9 mouse cellular contexts compared by ENCODE assay signal in genomic region chr16:32009913-32010312, GRCm38 (mm10). TPM values are rescaled to one million over a fixed set of nuclear protein-coding genes. Genes with fewer than 3 reads are reported as not detected.
DNase-seq lines count a peak whose midpoint lies in the region; ATAC-seq lines count a peak whose summit lies in the region.
"Had no signal": no experiment of that assay in that cellular context is flagged by ENCODE, and none has a peak within 500 bp of the region (broad histone marks: within the 10 kb centered on the region; RNA-seq: fewer than 3 reads in every experiment).

No protein-coding gene starts in this region.

- no peak overlapping the region for H3K27ac ChIP-seq in forebrain, embryonic 13.5 days
- no peak overlapping the region for H3K27ac ChIP-seq in forebrain, embryonic 15.5 days (replicated peaks)
- H3K27ac ChIP-seq in embryonic facial prominence, embryonic 14.5 days (replicated peaks; ENCODE audit: low read depth, low read length): no peak overlapping the region
- H3K27ac ChIP-seq: heart, embryonic 13.5 days had no signal

- no peak overlapping the region for H3K4me2 ChIP-seq in forebrain, embryonic 13.5 days
- H3K4me2 ChIP-seq in forebrain, embryonic 15.5 days (replicated peaks): no peak overlapping the region
- no peak overlapping the region for H3K4me2 ChIP-seq in embryonic facial prominence, embryonic 14.5 days (ENCODE audit: low read depth, low read length)
- H3K4me2 ChIP-seq: heart, embryonic 13.5 days had no signal

- no peak overlapping the region for H3K4me3 ChIP-seq in forebrain, embryonic 13.5 days
- no peak overlapping the region for H3K4me3 ChIP-seq in forebrain, embryonic 15.5 days
- H3K4me3 ChIP-seq in embryonic facial prominence, embryonic 14.5 days (ENCODE audit: low read depth, low read length): no peak overlapping the region
- H3K4me3 ChIP-seq: heart, embryonic 13.5 days had no signal

- no peaks in the 10 kb centered on the region for H3K9me3 ChIP-seq in forebrain, embryonic 13.5 days (replicated peaks)
- H3K9me3 ChIP-seq in forebrain, embryonic 15.5 days: no peaks in the 10 kb centered on the region
- H3K9me3 ChIP-seq in embryonic facial prominence, embryonic 14.5 days (ENCODE audit: control insufficient read depth, low read length): no peaks in the 10 kb centered on the region
- H3K9me3 ChIP-seq: heart, embryonic 13.5 days had no signal

- 0 out of 2 replicates have a peak, but pooled peaks have one; percentile 36 for ATAC-seq in forebrain, embryonic 13.5 days
- no peak; the same call in 1 of the 2 replicates for ATAC-seq in forebrain, embryonic 15.5 days (replicated peaks)
- 0 out of 2 replicates have a peak, but pooled peaks have one; percentile 67 for ATAC-seq in embryonic facial prominence, embryonic 14.5 days (ENCODE audit: low read depth)
- no peak for ATAC-seq in cerebellum, adult (ENCODE audit: insufficient number of reproducible peaks, low FRiP score, low TSS enrichment)

- H3K4me1 ChIP-seq in forebrain, embryonic 13.5 days: no peaks in the 10 kb centered on the region
- no peaks in the 10 kb centered on the region for H3K4me1 ChIP-seq in forebrain, embryonic 15.5 days
- H3K4me1 ChIP-seq in embryonic facial prominence, embryonic 14.5 days (ENCODE audit: control insufficient read depth, insufficient read depth, low read length): no peaks in the 10 kb centered on the region
- H3K4me1 ChIP-seq: heart, embryonic 13.5 days had no signal

- H3K9ac ChIP-seq in forebrain, embryonic 13.5 days: no peak overlapping the region
- no peak overlapping the region for H3K9ac ChIP-seq in forebrain, embryonic 15.5 days (replicated peaks)
- no peak overlapping the region for H3K9ac ChIP-seq in embryonic facial prominence, embryonic 14.5 days (ENCODE audit: low read depth, low read length)
- H3K9ac ChIP-seq: heart, embryonic 13.5 days had no signal

- H3K27me3 ChIP-seq in forebrain, embryonic 13.5 days: no peaks in the 10 kb centered on the region
- no peaks in the 10 kb centered on the region for H3K27me3 ChIP-seq in forebrain, embryonic 15.5 days
- H3K27me3 ChIP-seq in embryonic facial prominence, embryonic 14.5 days (replicated peaks; ENCODE audit: control insufficient read depth, insufficient read depth, low read length): no peaks in the 10 kb centered on the region
- H3K27me3 ChIP-seq: heart, embryonic 13.5 days had no signal

- 52% methylated on average over 5 of the region's 5 CpGs for WGBS in forebrain, embryonic 13.5 days
- WGBS in forebrain, embryonic 15.5 days: 46% methylated on average over 5 of the region's 5 CpGs
- 47% methylated on average over 5 of the region's 5 CpGs for WGBS in embryonic facial prominence, embryonic 14.5 days

- peaks cover 14% of the 10 kb centered on the region for H3K36me3 ChIP-seq in forebrain, embryonic 13.5 days (ENCODE audit: poor library complexity, severe bottlenecking)
- 0 out of 2 replicates have a peak, but pooled peaks cover 3% of the 10 kb centered on the region for H3K36me3 ChIP-seq in forebrain, embryonic 15.5 days
- H3K36me3 ChIP-seq in embryonic facial prominence, embryonic 14.5 days (ENCODE audit: control insufficient read depth, insufficient read depth, low read length): peaks cover 14% of the 10 kb centered on the region

- DNase-seq in 416B (ENCODE audit: low read depth): peak; percentile 78
- DNase-seq in embryonic facial prominence, embryonic 14.5 days (ENCODE audit: low spot score): peak; percentile 50
- DNase-seq in left cerebral cortex, postnatal 25 days (ENCODE audit: low spot score in 2 of 2): peak; percentile 40 to 75
- DNase-seq in spleen, postnatal 14 days (ENCODE audit: low spot score in 2 of 2): no peak
- no peak for DNase-seq in c-Kit-positive CD71-positive TER-119-positive erythroid progenitor cells, embryonic 14.5 days (ENCODE audit: low spot score)

- intact Hi-C loops in left cerebral cortex, postnatal 25 days (cut with DNase I): no loop called here

RNA-seq across cellular contexts. Expression of gene Senp5, which starts 6.8 kb away (rescaled TPM):
- 17.1 and 19.5 TPM in 2 replicates for polyA plus RNA-seq in forebrain, embryonic 13.5 days (2015; fragmentation: Nextera tagmentation; extraction: Ambion mirVana)
- polyA plus RNA-seq in forebrain, embryonic 15.5 days (2015; fragmentation: Nextera tagmentation; extraction: Ambion mirVana): 17.2 and 18.4 TPM in 2 replicates
- polyA plus RNA-seq in embryonic facial prominence, embryonic 14.5 days (2014; fragmentation: Nextera tagmentation; extraction: Ambion mirVana): 7.8 and 8.2 TPM in 2 replicates
- total RNA-seq in left cerebral cortex, postnatal 25 days (2021): 10 to 100 TPM; 45.1 to 46.0 TPM

Comparison
In these comparisons a context has a peak if more than half of its experiments do, and no peak if none do; other contexts are left out.
1. ATAC-seq: peak in forebrain, embryonic 13.5 days (single experiment) and embryonic facial prominence, embryonic 14.5 days (single experiment); none in forebrain, embryonic 15.5 days (single experiment) and cerebellum, adult (single experiment).
2. DNase-seq: peak in 416B (single experiment), embryonic facial prominence, embryonic 14.5 days (single experiment) and left cerebral cortex, postnatal 25 days (2 of 2); none in spleen, postnatal 14 days (0 of 2) and c-Kit-positive CD71-positive TER-119-positive erythroid progenitor cells, embryonic 14.5 days (single experiment).